Mouse (Mus musculus) heart, adult 8-10 months (tissue): Measurements from ENCODE around the gene Rnf157. TPM values are rescaled to one million over a fixed set of nuclear protein-coding genes. Genes with fewer than 3 reads are reported as not detected.

ENCODE experiments used
- DNase-seq: peaks from one replicate; pipeline ENCODE4 v3.0.0; 2022; ENCODE audit warnings: low spot score
- total RNA-seq, 4 experiments: library from RNA; stranded (reverse); gene quantifications; 2 replicates each; pipeline ENCODE4 v1.2.4; 2022

Gene Rnf157
- total RNA-seq, 4 experiments from 2014 or later = 7.5 to 12.5 (median 9.4) TPM

DNA sequence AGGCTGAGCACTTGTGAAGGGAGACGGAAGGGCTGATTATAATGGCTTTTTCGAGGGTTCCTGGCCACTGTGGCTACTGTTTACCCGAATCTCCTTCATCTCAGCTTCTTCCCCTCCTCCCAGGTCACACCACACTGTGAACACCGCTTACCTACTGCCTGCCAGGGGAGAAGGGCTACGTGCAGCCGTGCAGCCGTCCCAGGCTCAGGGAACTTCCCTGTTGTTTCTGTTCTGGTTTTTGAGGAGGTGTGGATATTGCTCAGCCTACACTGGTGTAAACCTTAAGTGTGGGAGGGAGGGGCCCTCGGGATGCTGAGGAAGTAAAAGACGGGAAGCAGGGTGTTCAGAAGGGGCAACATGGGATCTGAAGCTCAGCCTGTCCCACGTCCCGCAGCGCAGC lies 75.8 kb downstream of the Rnf157 start:
- DNase-seq = no peak

DNA sequence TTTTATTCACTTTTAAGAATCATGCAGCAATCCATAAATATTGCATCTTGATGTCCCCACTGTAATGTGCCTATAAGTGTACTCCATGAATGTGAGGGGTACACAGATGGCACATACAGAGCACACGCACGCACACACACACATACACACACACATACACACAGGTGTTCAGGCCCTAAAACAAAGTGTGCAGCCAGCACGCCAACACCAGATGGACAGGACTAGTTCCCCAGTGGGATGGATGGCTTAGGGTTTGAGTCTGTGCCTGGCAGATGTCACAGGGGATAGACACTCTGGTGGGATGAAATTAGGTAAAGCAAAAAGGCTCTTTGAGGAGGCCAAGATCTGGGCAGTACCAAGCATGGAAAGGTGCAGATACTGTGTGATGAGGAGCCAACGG lies 76.4 kb downstream of the Rnf157 start:
- no peak for DNase-seq

DNA sequence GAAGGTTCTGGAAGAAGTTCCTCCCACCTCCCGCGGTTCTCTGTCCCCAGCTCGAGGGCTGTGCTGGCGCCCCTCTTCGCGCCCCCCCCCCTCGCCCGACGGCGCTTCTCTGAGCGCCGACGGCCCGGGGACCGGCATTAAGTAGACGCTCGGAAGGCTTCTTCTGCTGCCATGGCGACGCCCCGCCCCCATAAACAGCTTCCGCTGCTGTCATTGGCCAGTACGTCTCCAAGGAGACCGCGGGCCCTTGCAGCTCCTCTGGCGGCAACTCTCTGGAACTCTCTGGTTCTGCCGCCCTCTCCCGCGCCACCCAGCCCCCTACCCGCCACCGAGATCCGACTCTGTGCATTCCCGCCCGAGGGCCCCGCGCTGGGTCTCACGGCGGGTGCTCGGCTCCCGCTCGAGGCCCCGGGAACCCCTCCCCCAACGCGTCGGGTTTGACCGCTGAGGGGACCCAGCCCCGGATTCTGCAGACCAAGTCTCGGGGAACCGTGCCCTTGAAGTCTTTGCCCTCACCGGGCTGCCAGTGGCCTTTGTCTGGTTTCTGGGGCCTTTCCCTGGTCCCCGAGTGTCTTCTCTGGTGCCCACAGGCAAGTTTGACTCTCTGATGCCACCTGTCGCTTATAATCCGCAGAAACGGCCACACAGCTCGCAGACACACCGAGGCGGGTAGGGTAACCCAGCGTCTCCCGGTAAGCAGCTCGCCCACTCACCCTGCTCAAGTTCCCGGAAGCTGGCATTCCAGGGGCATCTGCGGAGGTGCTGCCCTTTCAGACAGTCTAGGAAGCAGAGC lies 77.4 kb downstream of the Rnf157 start, which contains the start of gene Foxj1:
TSS of gene Foxj1 (minus strand) at position 156 of the 793 bp plus-strand sequence.
- DNase-seq = peak; percentile 96

DNA sequence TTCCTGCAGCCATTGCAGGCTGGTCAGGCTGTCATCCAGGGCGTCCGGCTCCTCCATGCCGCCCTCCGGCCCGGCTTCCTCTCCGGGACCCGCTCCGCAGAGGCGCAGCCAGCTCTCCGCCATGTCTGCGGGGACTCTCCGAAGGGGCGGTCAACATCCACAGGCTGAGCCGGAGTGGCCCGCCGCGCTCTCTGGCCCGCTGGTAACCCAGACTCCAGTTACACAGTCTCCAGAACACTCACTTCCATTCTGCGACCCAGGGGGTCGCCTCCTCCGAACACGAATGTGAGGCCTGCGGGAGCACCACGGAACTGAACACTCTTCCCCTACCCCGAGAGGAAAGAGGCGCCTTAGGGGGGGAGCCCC lies 78.4 kb downstream of the Rnf157 start:
- no peak for DNase-seq

DNA sequence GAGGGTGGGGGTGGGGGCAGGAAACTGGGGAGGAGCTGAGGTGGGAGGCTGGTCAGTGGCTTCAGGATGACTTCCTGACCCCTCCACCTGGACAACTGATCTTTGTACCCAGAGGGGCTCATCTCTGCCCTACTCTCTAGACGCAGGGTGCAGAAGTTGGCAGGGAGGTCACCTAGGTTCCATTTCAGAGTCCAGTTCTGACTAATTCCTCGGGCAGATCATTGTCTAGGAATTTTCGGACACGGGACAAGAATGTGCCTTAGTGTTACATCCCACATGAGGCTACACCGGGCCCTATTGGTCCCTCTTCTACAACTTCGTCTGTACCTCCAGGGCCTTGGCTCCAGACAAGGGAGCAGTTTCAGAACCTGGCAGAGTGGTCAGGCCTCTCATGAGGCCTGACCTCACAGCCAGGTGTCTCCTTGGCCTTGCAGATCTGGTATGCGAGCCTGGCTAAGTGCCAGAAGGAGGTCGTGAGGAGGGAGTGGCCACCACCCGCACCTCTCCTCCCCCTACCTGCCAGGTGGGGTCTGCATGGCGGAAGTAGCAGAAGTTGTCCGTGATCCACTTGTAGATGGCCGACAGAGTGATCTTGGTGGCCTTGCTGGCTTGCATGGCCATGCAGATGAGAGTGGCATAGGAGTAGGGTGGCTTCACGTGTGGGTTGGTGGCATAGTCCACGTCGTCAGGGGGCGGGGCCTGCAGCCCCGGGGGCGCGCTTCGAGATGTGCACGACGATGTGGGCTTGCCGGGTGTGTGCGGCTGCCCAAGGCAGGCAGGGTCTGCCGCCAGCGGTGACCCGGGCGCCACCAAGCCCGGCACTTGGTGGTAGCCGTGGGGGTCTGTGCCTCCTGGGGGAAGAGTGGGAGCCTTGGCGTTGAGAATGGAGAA lies 79.1 kb downstream of the Rnf157 start:
- no peak for DNase-seq

DNA sequence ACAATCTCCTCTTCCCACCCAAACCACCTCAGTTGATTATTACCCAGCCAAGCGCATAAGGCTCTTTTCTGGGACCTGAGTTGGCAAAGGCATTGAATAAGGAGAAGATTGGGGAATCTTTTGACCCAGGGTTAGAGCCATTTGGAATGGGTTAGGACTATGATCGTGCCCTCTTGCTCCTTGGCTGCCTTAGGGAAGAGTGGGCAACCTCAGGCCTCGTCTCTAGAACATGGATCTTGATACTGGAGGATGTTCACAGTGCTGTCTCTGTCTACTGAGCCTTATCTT lies 79.9 kb downstream of the Rnf157 start:
- DNase-seq = no peak

DNA sequence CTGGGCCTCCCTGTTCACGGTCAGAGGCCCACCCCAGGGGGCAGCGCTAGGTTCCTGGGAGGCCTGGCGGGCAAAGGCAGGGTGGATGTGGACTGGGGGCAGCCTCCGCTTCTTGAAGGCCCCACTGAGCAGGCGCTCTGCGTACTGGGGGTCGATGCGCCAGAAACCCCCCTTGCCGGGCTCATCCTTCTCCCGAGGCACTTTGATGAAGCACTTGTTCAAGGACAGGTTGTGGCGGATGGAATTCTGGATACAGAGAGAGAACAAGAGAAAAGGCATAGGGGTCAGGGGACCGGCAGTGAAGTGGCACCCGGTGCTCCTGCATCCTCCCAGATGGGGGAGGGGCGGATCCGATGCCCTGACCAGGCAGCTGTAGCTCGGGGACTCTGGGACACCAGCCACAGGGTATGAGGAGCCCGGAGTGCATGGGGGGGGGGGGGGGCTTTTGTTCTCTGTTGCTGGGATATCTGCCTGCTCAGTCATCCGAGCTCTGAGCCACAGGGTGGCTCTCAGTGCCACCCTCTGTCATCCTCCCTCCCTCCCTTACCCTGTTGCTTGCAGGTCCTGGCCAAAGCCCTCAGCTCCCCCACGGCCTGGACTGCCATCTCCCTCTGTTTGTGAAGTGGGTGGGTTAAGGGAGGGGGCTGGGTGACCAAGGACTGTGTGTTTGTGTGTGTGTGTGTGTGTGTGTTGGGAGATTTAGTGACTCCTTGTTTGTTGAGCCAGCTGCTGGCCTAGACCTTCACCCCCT lies 80.4 kb downstream of the Rnf157 start:
- no peak for DNase-seq

DNA sequence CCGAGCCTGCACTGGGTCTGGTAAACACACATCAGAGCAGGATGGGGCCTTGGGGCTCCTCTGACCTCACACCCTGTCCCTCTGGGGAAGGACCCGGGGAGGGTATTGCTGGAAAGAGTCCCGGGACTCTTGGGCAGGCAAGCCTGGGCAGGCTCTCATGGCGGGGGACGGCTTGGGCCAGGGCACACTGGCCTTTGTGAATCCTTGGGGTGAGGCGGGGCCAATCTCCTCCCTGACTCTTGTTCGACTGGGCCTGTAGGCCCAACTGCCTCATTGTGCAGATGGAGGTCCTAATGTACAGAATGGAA lies 82.7 kb downstream of the Rnf157 start:
- no peak for DNase-seq

DNA sequence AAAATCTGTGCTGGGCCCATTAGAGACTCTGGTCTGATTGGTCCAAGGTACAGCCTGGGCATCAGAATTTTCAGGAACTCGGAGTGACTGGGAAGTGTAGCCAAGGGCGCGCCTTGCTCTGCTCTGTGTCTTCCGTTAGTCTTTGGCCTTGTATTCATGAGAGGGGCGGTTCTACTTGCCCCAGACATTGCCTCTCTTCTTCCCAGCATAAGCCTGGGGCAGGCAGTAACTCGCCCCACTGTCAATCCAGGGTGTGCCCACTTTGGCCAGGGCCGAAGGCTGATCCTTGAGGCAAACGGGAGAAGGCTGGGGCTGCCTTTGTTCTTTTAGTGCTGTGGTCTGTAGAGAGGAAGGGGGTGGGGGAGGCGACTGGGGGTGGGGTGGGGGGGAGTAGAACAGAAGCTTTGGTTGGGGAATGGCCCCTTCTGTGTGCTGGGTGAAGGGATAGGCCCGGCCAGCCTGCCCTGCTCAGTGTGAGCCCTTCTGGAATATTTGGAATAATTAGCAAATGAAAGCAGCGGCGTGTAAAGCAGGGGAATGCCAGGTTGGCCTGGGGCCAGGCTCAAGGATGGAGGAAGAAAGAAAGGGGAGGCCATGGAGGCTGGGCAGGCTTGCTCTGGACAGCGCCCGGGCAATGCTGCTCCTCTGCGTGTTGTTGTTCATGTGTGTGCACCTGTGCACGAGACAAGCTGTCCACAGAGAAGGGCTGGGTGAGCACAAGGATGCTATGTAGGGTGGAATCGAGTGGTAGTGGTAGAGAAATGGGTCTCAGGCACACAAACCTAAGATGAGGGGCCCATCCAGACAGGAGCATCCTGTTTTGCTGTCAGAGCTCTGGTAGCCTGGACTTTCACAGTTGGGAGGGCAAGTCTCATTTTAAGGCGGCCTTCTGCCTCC lies 83.3 kb downstream of the Rnf157 start:
- DNase-seq = no peak

DNA sequence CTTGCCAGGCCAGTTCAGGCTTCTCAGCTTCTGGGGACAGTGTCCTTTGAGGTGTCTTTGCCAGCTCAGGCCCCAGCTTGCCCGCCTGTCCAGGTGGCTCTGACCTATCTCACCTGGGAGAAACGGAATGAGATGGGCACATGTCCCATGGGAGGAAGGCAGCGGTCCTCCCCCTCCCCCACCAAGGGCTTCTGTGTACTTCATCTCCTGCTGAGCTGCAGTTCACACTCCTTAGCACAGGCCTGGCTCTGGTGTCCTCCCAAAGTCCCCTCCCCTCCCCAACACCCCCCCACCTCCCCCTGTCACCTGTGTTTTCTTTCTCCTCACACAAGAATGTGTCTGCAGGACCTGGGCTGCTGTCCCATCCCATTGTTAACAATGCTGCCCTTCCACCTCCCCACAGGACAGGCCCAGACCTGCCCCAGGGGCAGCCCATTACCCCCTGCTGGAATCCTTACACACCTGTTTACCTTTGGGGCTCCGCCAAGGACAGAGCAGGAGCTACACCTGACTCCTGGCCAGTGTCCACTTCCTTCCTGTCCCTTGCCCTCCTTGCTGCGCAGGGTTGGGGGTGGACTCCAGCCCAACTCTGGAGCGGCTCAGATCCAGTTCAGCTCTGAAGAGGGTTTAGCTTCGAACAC lies 85.7 kb downstream of the Rnf157 start:
- DNase-seq = no peak

DNA sequence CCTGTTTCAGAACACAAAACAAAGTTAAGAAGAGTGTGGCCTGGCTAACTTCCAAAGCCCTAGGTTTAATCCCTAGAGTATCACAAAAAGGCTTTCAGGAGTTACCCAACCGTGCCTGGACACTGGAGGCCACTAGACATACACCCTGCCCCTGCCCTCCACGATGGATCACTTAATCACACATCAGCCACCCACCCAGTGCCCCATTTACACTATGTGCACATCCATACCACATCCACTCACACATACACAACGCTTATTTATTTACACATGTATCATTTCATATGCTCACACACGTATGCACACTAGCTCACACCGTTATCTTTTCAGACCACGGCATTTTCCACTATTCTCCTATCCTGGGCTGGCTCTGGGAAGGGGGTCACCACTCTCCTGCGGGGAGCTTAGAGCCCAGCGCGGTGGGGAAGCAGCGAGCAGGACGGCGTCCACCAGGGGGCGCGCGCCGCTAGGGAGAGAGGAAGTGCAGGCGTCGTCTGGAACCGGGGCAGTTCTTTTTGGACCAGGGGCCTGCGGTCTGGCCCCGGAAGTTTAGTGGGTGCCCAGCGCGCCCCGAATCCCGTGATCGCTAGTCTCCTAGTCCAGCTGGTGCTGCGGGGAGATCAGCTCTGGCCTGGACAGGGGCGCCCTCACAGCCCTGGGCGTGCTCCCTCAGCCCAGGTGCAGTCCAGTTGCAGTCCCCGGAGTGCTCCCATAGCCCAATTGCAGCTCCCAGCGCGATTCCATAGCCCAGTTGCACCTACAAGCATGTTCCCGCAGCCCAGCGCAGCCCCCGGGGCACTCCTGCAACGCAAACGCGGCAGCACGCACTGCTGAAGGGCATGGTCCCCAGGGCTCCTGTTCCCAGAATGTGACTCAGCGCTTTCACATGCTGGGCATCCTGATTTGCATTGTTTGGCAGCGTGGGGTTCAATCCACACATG lies 93.8 kb downstream of the Rnf157 start:
- peak; percentile 76 for DNase-seq

DNA sequence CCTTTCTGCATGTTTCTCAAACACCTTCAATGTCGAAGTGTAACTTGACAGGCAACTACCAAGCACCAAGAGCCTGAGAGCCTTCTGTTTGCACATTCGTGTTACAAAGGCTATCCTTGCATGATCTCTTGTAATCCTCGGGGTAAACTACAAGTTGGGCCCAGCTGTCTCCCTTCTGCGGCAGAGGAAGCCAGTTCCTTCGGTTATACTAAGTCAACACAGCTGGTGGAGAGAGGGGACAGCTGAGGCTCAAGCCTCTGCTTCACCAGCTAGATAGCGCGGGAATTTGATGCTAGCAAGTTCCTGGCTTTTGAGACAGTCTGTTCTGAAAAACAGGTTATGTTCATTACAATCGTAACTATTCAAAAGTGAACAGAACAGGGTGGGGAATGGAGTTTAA lies 100.5 kb downstream of the Rnf157 start:
- no peak for DNase-seq

DNA sequence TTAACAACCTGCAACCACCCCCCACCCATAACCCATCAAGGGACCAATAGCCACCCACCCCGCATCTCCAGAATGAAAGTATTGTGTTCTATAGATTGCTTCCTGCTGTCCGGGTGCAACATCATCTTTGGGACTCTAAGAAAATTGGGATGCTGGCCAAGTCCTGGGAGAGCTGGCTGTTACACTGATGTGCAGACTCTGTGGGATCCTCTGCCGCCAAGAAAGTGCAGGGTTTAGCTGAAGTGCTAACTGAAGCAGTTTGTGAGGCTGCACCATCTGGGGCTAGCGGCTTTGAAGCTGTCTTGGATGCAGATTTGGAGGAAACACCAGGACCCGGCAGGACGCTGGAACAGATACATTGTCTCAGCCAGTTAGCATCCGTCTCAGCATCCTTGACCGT lies 101.7 kb downstream of the Rnf157 start:
- no peak for DNase-seq

DNA sequence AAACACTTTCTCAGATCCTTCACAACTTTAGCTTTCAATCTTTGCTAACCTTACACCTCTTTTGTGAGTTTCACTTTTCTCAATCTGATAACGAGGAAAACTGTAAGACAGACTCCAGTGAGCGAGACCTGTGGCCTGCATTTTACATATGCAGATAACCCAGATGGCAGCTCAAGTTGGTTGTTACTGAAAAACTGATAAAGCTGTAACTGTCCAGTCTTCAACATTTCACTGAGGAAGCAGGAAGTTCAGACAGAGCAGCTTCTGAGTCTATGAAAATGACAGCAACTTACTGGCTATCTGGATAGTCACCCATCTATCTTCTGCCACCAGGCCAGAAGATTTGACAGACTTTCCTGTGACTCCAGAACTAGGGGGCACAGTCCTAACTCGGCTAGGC lies 103.2 kb downstream of the Rnf157 start:
- DNase-seq = no peak

DNA sequence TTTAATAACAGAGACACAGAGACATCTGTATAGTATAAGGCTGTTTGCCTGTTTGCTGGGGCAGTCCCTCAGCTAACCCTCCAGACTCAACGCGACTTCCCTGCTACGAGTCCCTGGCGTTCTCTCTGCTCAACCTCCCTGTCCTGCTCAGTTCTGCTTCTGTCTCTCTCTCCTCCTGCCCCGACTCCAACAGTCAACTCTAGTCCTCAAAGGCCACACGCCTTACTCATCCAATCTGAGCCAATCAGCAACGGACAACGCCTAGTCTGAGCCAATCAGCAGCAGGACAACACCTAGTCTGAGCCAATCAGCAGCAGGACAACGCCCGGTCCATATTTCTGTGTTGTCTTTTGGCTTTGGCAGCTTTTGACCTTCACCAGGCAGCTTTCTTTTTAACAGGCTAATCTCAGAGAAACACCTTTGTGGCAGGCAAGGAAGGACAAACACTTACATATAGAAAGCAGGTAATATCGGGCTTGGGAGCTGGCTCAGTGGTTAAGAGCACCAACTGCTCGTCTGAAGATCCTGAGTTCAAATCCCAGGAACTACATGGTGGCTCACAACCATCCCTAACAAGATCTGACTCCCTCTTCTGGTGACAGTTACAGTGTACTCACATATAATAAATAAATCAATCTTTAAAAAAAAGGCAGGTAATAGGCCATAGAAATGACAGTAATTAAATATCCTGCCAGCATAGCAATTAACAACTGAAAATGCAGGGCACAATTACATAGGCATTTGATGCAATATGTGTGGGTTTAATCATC lies 104.9 kb downstream of the Rnf157 start:
- DNase-seq = no peak

DNA sequence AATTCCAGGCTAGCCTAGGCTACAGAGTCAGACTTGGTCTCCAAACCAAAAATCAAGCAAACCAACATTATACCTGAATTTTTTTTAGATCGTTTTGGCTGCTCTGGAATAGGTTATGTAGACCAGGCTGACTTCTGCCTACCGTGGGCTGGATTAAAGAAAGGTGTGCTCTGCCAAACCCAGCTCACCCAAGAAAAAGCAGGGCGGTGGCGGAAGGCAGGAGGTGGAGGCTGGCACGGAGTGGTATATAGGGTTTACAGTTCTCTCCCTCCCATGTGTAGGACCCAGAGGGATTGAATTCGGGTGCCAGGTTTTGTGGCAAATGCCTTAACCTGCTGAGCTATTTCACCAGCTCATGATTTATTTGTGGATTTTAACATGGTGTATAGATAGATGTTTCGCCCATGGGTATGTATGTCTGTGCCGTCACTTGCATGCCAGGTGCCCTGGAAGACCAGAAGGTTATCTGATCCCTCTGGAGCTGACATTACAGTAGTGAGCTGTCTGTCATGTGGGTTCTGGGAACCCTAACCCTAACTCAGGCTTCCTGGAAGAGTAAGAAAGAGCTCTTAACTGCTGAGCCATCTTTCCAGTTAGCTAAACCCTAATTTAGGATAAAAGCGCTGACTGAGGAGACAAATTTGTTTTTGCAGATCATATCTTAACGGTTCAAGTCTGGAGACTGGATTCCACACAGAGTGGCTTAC lies 105.7 kb downstream of the Rnf157 start, which contains the start of gene Exoc7:
TSS of gene Exoc7 (minus strand) at position 215 of the 707 bp plus-strand sequence.
- DNase-seq = no peak

DNA sequence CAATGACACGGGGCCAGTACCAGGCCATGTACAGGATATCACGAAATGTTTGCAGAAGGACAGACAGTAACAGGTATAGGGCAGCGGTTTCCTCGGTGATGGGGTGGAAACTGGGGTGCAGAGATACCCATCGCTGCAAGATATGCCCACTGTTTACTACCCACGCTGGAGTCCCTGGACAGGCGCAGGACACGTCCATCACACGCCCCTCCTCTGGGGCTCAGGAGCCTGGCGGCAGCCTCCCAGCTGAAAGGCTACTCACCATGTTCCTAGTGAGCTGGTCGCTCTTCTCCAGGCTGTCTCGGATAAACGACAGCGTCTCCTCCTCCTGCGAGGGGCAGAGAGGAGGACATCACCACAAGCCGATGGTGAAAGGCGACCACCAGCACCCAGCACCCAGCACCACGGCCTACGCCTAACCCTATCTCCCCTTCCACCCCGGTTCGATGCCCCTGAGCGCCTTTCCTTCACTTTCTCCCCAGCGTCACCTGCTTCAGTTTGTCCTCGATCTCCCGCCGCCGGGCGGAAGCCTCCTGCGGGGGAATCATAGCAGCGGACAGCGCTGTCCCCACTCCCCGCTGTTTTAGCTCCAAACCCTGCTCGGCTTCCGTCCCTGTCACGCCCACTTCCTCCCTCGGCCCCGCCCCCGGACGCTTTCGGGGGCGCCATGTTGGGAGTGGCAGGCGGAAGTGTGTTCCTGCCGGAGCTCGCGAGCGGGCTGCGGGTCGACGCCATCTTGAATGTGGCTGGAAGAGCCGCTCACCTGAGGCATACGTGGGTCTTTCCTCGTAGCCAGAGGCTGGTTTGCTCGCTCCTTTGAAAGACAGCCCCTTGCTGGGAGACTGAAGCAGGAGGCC lies 106.5 kb downstream of the Rnf157 start:
- DNase-seq = peak; percentile 88
